Comparison of ENCODE assay signal across 7 mouse cellular contexts in genomic region chr11:70028401-70029129, GRCm38 (mm10). TPM values are rescaled to one million over a fixed set of nuclear protein-coding genes. Genes with fewer than 3 reads are reported as not detected.
DNase-seq lines count a peak whose midpoint lies in the region; ATAC-seq and TF ChIP-seq lines count a peak whose summit lies in the region.

No protein-coding gene starts in this region.

- 23% methylated on average over 12 of the region's 12 CpGs for WGBS in lung, postnatal 0 days
- WGBS in forebrain, embryonic 14.5 days = 18% methylated on average over 12 of the region's 12 CpGs
- 25% methylated on average over 12 of the region's 12 CpGs for WGBS in limb, embryonic 14.5 days
- 20% methylated on average over 12 of the region's 12 CpGs for WGBS in stomach, embryonic 16.5 days

- H3K9ac ChIP-seq in lung, postnatal 0 days (replicated peaks; ENCODE audit: low read depth) = no peak overlapping the region; the same call in 1 of the 2 replicates
- H3K9ac ChIP-seq in forebrain, embryonic 14.5 days (ENCODE audit: low read length) = peak overlapping the region; percentile 59
- H3K9ac ChIP-seq in limb, embryonic 14.5 days (ENCODE audit: low read depth, low read length, severe bottlenecking) = peak overlapping the region; percentile 38; the same call in 1 of the 2 replicates
- peak overlapping the region; percentile 47 for H3K9ac ChIP-seq in stomach, embryonic 16.5 days (ENCODE audit: low read length)

- peak; percentile 28 for ATAC-seq in lung, postnatal 0 days
- ATAC-seq in forebrain, embryonic 14.5 days = peak; percentile 3; the same call in 1 of the 2 replicates
- no peak for ATAC-seq in limb, embryonic 14.5 days (ENCODE audit: low FRiP score, low read depth)
- peak; percentile 4 for ATAC-seq in stomach, embryonic 16.5 days (ENCODE audit: insufficient read depth, low FRiP score)

- H3K4me1 ChIP-seq in lung, postnatal 0 days (ENCODE audit: insufficient read depth, low read depth, low read length) = peaks cover 7% of the 10 kb centered on the region; the same call in 1 of the 2 replicates
- H3K4me1 ChIP-seq in forebrain, embryonic 14.5 days (ENCODE audit: control insufficient read depth, insufficient read depth, low read length) = peaks cover 58% of the 10 kb centered on the region
- H3K4me1 ChIP-seq in limb, embryonic 14.5 days (ENCODE audit: control insufficient read depth, insufficient read depth, low read length) = peaks cover 52% of the 10 kb centered on the region
- H3K4me1 ChIP-seq in stomach, embryonic 16.5 days (ENCODE audit: control insufficient read depth, insufficient read depth, low read length) = peaks cover 44% of the 10 kb centered on the region

- peak; percentile 55 for DNase-seq in lung, postnatal 0 days (ENCODE audit: low spot score)
- DNase-seq in lung, postnatal 36 days = no peak
- DNase-seq in forebrain, embryonic 14.5 days (ENCODE audit: low spot score) = no peak
- DNase-seq in limb, embryonic 14.5 days (ENCODE audit: low spot score) = no peak
- DNase-seq in spleen, postnatal 36 days (ENCODE audit: low spot score in 2 of 2) = no peak
- no peak for DNase-seq in layer of hippocampus, adult 8-10 months (ENCODE audit: low spot score in 2 of 2)

- H3K4me2 ChIP-seq in lung, postnatal 0 days (replicated peaks; ENCODE audit: low read depth, low read length) = peak overlapping the region; percentile 25
- peak overlapping the region; percentile 59 for H3K4me2 ChIP-seq in forebrain, embryonic 14.5 days (ENCODE audit: low read length)
- peak overlapping the region; percentile 50 for H3K4me2 ChIP-seq in limb, embryonic 14.5 days (replicated peaks; ENCODE audit: low read depth, low read length, severe bottlenecking)
- H3K4me2 ChIP-seq in stomach, embryonic 16.5 days (ENCODE audit: low read depth, low read length) = peak overlapping the region; percentile 65

- H3K9me3 ChIP-seq in lung, postnatal 0 days (ENCODE audit: low read length) = no peaks in the 10 kb centered on the region
- no peaks in the 10 kb centered on the region for H3K9me3 ChIP-seq in forebrain, embryonic 14.5 days (replicated peaks; ENCODE audit: control insufficient read depth, low read length)
- no peaks in the 10 kb centered on the region for H3K9me3 ChIP-seq in limb, embryonic 14.5 days (ENCODE audit: control insufficient read depth, low read length)
- H3K9me3 ChIP-seq in stomach, embryonic 16.5 days (replicated peaks; ENCODE audit: control insufficient read depth, low read length) = no peaks in the 10 kb centered on the region

- no peak for TF ChIP-seq EP300 in lung, postnatal 0 days (IDR thresholded peaks at IDR 0.05)

- TF ChIP-seq CTCF in lung, postnatal 0 days (IDR thresholded peaks at IDR 0.05) = no peak

- no peaks in the 10 kb centered on the region for H3K27me3 ChIP-seq in lung, postnatal 0 days (replicated peaks; ENCODE audit: insufficient read depth, low read length)
- no peaks in the 10 kb centered on the region for H3K27me3 ChIP-seq in forebrain, embryonic 14.5 days (replicated peaks; ENCODE audit: control insufficient read depth, insufficient read depth, low read length)
- H3K27me3 ChIP-seq in limb, embryonic 14.5 days (ENCODE audit: control insufficient read depth, insufficient read depth, low read length) = no peaks in the 10 kb centered on the region
- no peaks in the 10 kb centered on the region for H3K27me3 ChIP-seq in stomach, embryonic 16.5 days (ENCODE audit: control insufficient read depth, insufficient read depth, low read length)

- H3K27ac ChIP-seq in lung, postnatal 0 days (ENCODE audit: low read length) = no peak overlapping the region
- peak overlapping the region; percentile 98 for H3K27ac ChIP-seq in forebrain, embryonic 14.5 days (ENCODE audit: low read depth, low read length)
- peak overlapping the region; percentile 83 for H3K27ac ChIP-seq in limb, embryonic 14.5 days (replicated peaks; ENCODE audit: low read depth, low read length)
- peak overlapping the region; percentile 43 for H3K27ac ChIP-seq in stomach, embryonic 16.5 days (ENCODE audit: low read length)

- no peaks in the 10 kb centered on the region; the same call in 1 of the 2 replicates for H3K36me3 ChIP-seq in lung, postnatal 0 days (ENCODE audit: insufficient read depth, low read length)
- H3K36me3 ChIP-seq in forebrain, embryonic 14.5 days (ENCODE audit: control insufficient read depth, insufficient read depth, low read length) = peaks cover 32% of the 10 kb centered on the region
- H3K36me3 ChIP-seq in limb, embryonic 14.5 days (ENCODE audit: control insufficient read depth, insufficient read depth, low read length) = peaks cover 34% of the 10 kb centered on the region
- no peaks in the 10 kb centered on the region for H3K36me3 ChIP-seq in stomach, embryonic 16.5 days (ENCODE audit: control insufficient read depth, insufficient read depth, low read length)

- H3K4me3 ChIP-seq in lung, postnatal 0 days (ENCODE audit: low read depth, low read length) = no peak overlapping the region
- peak overlapping the region; percentile 31 for H3K4me3 ChIP-seq in forebrain, embryonic 14.5 days (ENCODE audit: low read depth, low read length)
- peak overlapping the region; percentile 23 for H3K4me3 ChIP-seq in limb, embryonic 14.5 days (replicated peaks; ENCODE audit: low read length)
- peak overlapping the region; percentile 32 for H3K4me3 ChIP-seq in stomach, embryonic 16.5 days (replicated peaks; ENCODE audit: low read length)

- no peak for TF ChIP-seq POLR2A in limb, embryonic 14.5 days (IDR thresholded peaks at IDR 0.05; ENCODE audit: borderline replicate concordance, extremely low read depth, insufficient read depth, insufficient read length)

RNA-seq across cellular contexts. Expression of gene Dlg4, which starts 11.8 kb away (rescaled TPM):
- 2.0 and 2.1 TPM in 2 replicates for polyA plus RNA-seq in lung, postnatal 0 days (2015; fragmentation: Nextera tagmentation; extraction: Ambion mirVana)
- 19.3 and 21.0 TPM in 2 replicates for polyA plus RNA-seq in forebrain, embryonic 14.5 days (2014; fragmentation: Nextera tagmentation; extraction: Ambion mirVana)
- 89.6 and 99.8 TPM in 2 replicates for polyA plus RNA-seq in limb, embryonic 14.5 days (2012; rRNA removed)
- polyA plus RNA-seq in limb, embryonic 14.5 days (2014; fragmentation: Nextera tagmentation; extraction: Ambion mirVana) = 9.7 and 10.0 TPM in 2 replicates
- 8.4 and 9.0 TPM in 2 replicates for polyA plus RNA-seq in stomach, embryonic 16.5 days (2015; fragmentation: Nextera tagmentation; extraction: Ambion mirVana)
- total RNA-seq in layer of hippocampus, adult 8-10 months (2022) = 100 to 1,000 TPM; 730 to 858 (median 789) TPM

RNA-seq across cellular contexts. Expression of gene Acadvl, which starts 13.4 kb away (rescaled TPM):
- 92.0 and 95.2 TPM in 2 replicates for polyA plus RNA-seq in lung, postnatal 0 days (2015; fragmentation: Nextera tagmentation; extraction: Ambion mirVana)
- 53.3 and 58.4 TPM in 2 replicates for polyA plus RNA-seq in forebrain, embryonic 14.5 days (2014; fragmentation: Nextera tagmentation; extraction: Ambion mirVana)
- polyA plus RNA-seq in limb, embryonic 14.5 days (2012; rRNA removed) = 52.9 and 55.4 TPM in 2 replicates
- 71.8 and 77.0 TPM in 2 replicates for polyA plus RNA-seq in limb, embryonic 14.5 days (2014; fragmentation: Nextera tagmentation; extraction: Ambion mirVana)
- polyA plus RNA-seq in stomach, embryonic 16.5 days (2015; fragmentation: Nextera tagmentation; extraction: Ambion mirVana) = 115 and 119 TPM in 2 replicates
- total RNA-seq in layer of hippocampus, adult 8-10 months (2022) = 10 to 100 TPM; 60.3 to 69.1 (median 64.8) TPM

RNA-seq across cellular contexts. Expression of gene Asgr1, which starts 25.3 kb away (rescaled TPM):
- 0.81 TPM in 2 replicates for polyA plus RNA-seq in lung, postnatal 0 days (2015; fragmentation: Nextera tagmentation; extraction: Ambion mirVana)
- polyA plus RNA-seq in forebrain, embryonic 14.5 days (2014; fragmentation: Nextera tagmentation; extraction: Ambion mirVana) = 2.0 and 2.1 TPM in 2 replicates
- polyA plus RNA-seq in limb, embryonic 14.5 days (2012; rRNA removed) = 1.6 and 2.3 TPM in 2 replicates
- polyA plus RNA-seq in limb, embryonic 14.5 days (2014; fragmentation: Nextera tagmentation; extraction: Ambion mirVana) = 0.99 and 1.2 TPM in 2 replicates
- 0.31 TPM in 1 of 2 replicates, not detected in the other for polyA plus RNA-seq in stomach, embryonic 16.5 days (2015; fragmentation: Nextera tagmentation; extraction: Ambion mirVana)
- 1 to 10 TPM in 1 of 4 experiments, under 1 TPM in 3; 0.79 to 3.0 (median 0.90) TPM for total RNA-seq in layer of hippocampus, adult 8-10 months (2022)

RNA-seq across cellular contexts. Expression of gene Dvl2, which starts 28.2 kb away (rescaled TPM):
- polyA plus RNA-seq in lung, postnatal 0 days (2015; fragmentation: Nextera tagmentation; extraction: Ambion mirVana) = 14.6 and 15.1 TPM in 2 replicates
- 19.7 and 25.7 TPM in 2 replicates for polyA plus RNA-seq in forebrain, embryonic 14.5 days (2014; fragmentation: Nextera tagmentation; extraction: Ambion mirVana)
- 65.4 and 81.0 TPM in 2 replicates for polyA plus RNA-seq in limb, embryonic 14.5 days (2012; rRNA removed)
- polyA plus RNA-seq in limb, embryonic 14.5 days (2014; fragmentation: Nextera tagmentation; extraction: Ambion mirVana) = 40.3 and 47.0 TPM in 2 replicates
- polyA plus RNA-seq in stomach, embryonic 16.5 days (2015; fragmentation: Nextera tagmentation; extraction: Ambion mirVana) = 17.7 and 22.3 TPM in 2 replicates
- 10 to 100 TPM; 35.4 to 54.0 (median 41.6) TPM for total RNA-seq in layer of hippocampus, adult 8-10 months (2022)

RNA-seq across cellular contexts. Expression of gene Phf23, which starts 33.0 kb away (rescaled TPM):
- 57.5 and 61.3 TPM in 2 replicates for polyA plus RNA-seq in lung, postnatal 0 days (2015; fragmentation: Nextera tagmentation; extraction: Ambion mirVana)
- 49.4 and 49.6 TPM in 2 replicates for polyA plus RNA-seq in forebrain, embryonic 14.5 days (2014; fragmentation: Nextera tagmentation; extraction: Ambion mirVana)
- 66.7 and 69.2 TPM in 2 replicates for polyA plus RNA-seq in limb, embryonic 14.5 days (2012; rRNA removed)
- 51.7 and 60.5 TPM in 2 replicates for polyA plus RNA-seq in limb, embryonic 14.5 days (2014; fragmentation: Nextera tagmentation; extraction: Ambion mirVana)
- polyA plus RNA-seq in stomach, embryonic 16.5 days (2015; fragmentation: Nextera tagmentation; extraction: Ambion mirVana) = 44.3 and 47.9 TPM in 2 replicates
- total RNA-seq in layer of hippocampus, adult 8-10 months (2022) = 10 to 100 TPM; 45.2 to 59.7 (median 49.7) TPM
